Mouse (Mus musculus) midbrain, embryonic 10.5 days (tissue): ENCODE measurements around the gene Crispld2. TPM values are rescaled to one million over a fixed set of nuclear protein-coding genes. Genes with fewer than 3 reads are reported as not detected.
A peak's percentile ranks its signal among the peaks of the same experiment; 100 is the strongest.

ENCODE experiments used
- DNase-seq: peaks from one replicate; pipeline ENCODE4 v3.0.0-alpha.2; 2017; ENCODE audit warnings: low spot score
- H3K27ac ChIP-seq: fragments of 300-500 bp; sonication (generic); replicated peaks from 2 replicates; pipeline ENCODE4 v1.5.1; 2016; ENCODE audit warnings: mild to moderate bottlenecking
- H3K27me3 ChIP-seq: fragments of 300-500 bp; sonication (generic); 2 replicates; pipeline ENCODE4 v1.6.1; 2016; ENCODE audit warnings: low read depth, mild to moderate bottlenecking; ENCODE audit not compliant: poor library complexity, severe bottlenecking
- H3K36me3 ChIP-seq: fragments of 300-500 bp; sonication (generic); 2 replicates; pipeline ENCODE4 v1.6.1; 2016; ENCODE audit warnings: mild to moderate bottlenecking, moderate library complexity
- H3K4me1 ChIP-seq: fragments of 300-500 bp; sonication (generic); 2 replicates; pipeline ENCODE4 v1.6.1; 2016
- H3K4me3 ChIP-seq: fragments of 300-500 bp; sonication (generic); 2 replicates; pipeline ENCODE4 v1.5.1; 2016; ENCODE audit warnings: mild to moderate bottlenecking, moderate library complexity
- H3K9me3 ChIP-seq: fragments of 300-500 bp; sonication (generic); replicated peaks from 2 replicates; pipeline ENCODE4 v1.6.1; 2016; ENCODE audit warnings: mild to moderate bottlenecking
- WGBS: fragments of 180-500 bp; shearing (Covaris S2); methylation state at CpG from one replicate; pipeline ENCODE4 v1.1.7; 2016; 5-methylcytosine and 5-hydroxymethylcytosine counted together
- polyA plus RNA-seq: library from polyadenylated mRNA; unstranded; fragments of >200 nt; fragmentation: Nextera tagmentation; extraction: Ambion mirVana; gene quantifications from 2 replicates; pipeline ENCODE4 v1.2.1, GENCODE M21; 2016

Crispld2 gene
- polyA plus RNA-seq: 2.9 and 4.0 TPM in 2 replicates

DNA sequence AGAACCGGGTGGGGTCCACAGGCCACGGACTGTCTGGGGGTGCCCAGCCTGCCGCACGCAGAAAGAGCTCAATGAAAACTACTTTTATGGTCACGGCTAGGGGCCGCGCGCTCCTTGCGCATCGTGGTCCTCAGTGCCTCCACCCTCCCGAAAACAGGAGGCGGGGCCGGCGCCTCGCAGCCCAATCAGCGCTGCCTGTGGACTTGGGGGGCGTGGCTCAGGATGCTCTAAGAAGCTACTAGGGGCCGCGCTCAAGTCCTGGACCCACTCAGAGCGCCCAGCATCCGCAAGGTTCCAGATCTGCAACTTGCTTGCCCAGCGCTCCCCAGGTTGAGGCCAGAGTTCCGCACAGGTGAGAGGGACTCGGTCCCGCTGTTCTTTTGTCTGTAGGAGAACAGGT lies at the start of gene Crispld2:
Gene Crispld2 (plus strand): TSS at position 190 of the 400 bp plus-strand sequence.
- Histone ChIP-seq H3K27me3 (peaks cover 51% of the 10 kb centered on the region), H3K27ac (peak within 1 kb of the TSS; percentile 50; the same call in 1 of the 2 replicates), H3K4me3 (peak within 1 kb of the TSS; percentile 48), H3K9me3 (no peaks in the 10 kb centered on the region), H3K36me3 (no peaks in the 10 kb centered on the region), H3K4me1 (peaks cover 32% of the 10 kb centered on the region)
- DNase-seq: peak; percentile 88
- WGBS: 0% methylated on average over 25 of the region's 25 CpGs

DNA sequence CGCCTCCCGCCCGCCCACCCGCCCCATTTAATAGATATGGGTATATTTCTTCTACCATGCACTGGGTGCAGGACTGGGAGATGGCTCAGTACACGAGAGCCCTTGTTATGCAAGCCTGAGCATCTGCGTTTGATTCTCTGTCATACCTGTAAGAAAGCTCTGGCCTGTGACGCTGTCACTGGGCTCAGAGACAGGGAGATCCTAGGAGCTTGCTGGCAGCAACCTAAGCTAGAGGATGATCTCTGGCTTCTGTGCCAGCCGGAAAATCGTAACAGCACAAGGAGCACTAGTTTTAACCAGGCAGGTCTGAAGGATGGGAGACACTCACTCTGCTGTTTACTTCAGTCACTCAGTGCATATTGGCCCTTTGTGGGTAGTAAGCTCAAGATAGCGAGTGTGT lies 48.6 kb upstream of the Crispld2 start:
- Histone ChIP-seq H3K9me3 (no peaks in the 10 kb centered on the region), H3K36me3 (peaks cover 99% of the 10 kb centered on the region)
- 95% methylated on average over 10 of the region's 10 CpGs for WGBS

DNA sequence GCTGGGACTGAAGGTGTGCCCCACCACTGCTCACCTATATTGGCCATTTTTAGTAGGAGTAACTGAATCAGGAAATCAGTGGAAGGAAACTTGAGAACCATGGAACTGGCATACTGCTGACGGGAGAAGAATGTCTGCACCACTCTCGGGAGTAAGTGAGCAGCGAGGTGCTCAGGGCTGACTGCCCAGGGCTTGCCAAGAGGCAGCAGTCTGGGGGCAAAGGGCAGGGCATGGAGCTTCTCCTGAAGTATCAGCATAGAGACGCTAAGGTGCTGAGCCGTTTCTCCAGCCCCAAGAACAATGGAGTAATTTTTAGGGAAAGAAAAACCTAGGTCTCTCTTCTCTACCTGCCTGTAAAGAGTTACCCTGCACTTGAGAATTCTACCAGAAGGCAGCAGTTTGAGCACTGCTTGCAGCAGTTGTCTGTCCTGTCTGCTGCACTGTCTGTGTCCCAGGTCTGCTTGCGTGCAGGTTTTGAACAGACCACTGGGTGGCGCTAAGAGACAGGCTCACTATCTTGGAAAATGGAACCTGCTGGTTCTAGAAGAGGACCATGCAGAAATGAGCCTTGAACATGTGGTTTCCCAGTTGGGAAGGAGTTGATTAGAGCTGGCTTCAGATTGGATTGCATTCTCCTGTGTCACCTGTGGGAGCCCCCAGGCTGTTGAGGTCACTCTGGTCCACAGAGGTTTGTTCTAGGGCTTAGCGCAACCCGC lies 48.0 kb upstream of the Crispld2 start:
- H3K27ac ChIP-seq: no peak overlapping the region
- no peaks in the 10 kb centered on the region for H3K27me3 ChIP-seq
- no peak overlapping the region for H3K4me3 ChIP-seq
- H3K9me3 ChIP-seq: no peaks in the 10 kb centered on the region
- peaks cover 99% of the 10 kb centered on the region for H3K36me3 ChIP-seq
- peak; percentile 76 for DNase-seq
- 73% methylated on average over 9 of the region's 9 CpGs for WGBS
- peaks cover 13% of the 10 kb centered on the region for H3K4me1 ChIP-seq

More for the DNA sequence above, 48.6 kb upstream of the Crispld2 start:
- H3K27ac ChIP-seq: no peak overlapping the region
- no peak overlapping the region for H3K4me3 ChIP-seq
- H3K4me1 ChIP-seq: peaks cover 10% of the 10 kb centered on the region
- DNase-seq: no peak
- no peaks in the 10 kb centered on the region for H3K27me3 ChIP-seq

DNA sequence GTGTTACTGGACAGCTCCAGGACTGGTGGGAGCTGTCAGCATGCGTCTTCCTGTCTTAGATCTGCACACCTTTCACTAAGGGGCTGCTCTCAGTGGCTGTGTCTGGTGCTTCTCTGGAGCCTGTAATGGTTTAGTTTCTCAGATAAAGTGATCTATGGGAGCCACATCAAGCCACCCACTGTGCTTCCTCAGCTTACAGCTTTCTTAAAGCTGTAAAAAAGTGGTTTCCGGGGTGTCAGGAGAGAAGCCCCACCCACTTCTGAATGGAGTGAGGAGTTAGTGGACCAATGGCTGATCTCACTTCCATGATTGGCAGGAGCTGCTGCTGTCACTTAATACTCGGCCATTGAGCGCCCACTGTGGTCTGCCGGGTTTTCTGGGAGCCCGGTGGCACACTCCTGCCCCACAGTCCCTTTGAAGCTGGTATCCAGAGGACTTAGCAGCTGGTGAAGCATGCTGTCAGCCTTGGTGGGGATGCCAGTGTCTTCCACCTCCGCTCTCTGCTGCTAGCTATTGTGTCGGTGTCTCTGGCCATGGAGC lies 45.8 kb upstream of the Crispld2 start:
- Histone ChIP-seq H3K27me3 (no peaks in the 10 kb centered on the region), H3K27ac (no peak overlapping the region), H3K4me3 (no peak overlapping the region), H3K36me3 (peaks cover 100% of the 10 kb centered on the region), H3K4me1 (peaks cover 13% of the 10 kb centered on the region), H3K9me3 (no peaks in the 10 kb centered on the region)
- WGBS: 85% methylated on average over 8 of the region's 8 CpGs
- no peak for DNase-seq

DNA sequence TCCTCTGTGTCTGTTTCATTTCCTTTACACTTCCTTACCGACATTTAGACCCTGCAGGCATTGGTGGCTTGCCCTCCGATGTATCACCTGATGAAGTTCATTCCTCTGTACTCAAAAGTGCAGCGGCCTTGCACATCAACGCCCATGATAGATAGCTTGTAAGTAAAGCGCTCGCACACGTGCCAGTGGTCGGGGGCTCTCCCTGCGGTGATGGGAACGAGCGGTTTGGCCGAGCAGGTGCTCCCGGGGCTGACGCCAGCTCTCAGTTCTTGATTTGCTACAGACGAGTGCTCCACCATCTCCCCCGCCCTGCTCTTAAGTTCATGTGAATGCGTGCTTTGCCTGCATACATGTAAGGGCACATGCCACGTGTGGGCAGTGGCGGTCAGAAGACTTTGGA lies 44.6 kb upstream of the Crispld2 start:
- H3K36me3 ChIP-seq: peaks cover 100% of the 10 kb centered on the region
- 96% methylated on average over 19 of the region's 19 CpGs for whole genome bisulfite sequencing

DNA sequence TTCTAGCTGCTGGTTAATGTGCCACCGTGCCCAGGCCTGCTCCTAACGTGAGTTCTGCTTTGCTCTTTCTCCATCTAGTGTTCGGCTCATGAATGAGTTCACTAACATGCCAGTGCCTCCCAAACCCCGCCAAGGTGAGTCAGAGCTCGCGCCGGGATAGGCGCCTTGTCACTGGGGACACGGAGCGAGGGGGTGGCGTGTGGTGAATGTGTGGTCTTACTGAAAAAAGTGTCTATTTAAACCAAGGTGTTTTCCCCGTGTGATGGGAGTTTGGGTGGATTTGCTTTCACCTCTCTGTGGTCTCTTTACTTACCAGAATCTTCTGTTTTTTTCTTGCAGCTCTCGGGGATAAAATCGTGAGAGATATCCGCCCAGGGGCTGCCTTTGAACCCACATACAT lies 43.9 kb upstream of the Crispld2 start:
- Histone ChIP-seq H3K9me3 (no peaks in the 10 kb centered on the region), H3K36me3 (peaks cover 100% of the 10 kb centered on the region), H3K4me1 (peaks cover 13% of the 10 kb centered on the region), H3K4me3 (no peak overlapping the region), H3K27ac (0 out of 2 replicates have a peak overlapping the region, but pooled peaks have one; percentile 6), H3K27me3 (no peaks in the 10 kb centered on the region)
- DNase-seq: no peak
- 89% methylated on average over 15 of the region's 15 CpGs for WGBS

More for the DNA sequence above, 44.6 kb upstream of the Crispld2 start:
- Histone ChIP-seq H3K4me3 (no peak overlapping the region), H3K27ac (no peak overlapping the region), H3K27me3 (no peaks in the 10 kb centered on the region), H3K4me1 (peaks cover 13% of the 10 kb centered on the region), H3K9me3 (no peaks in the 10 kb centered on the region)
- DNase-seq: no peak

DNA sequence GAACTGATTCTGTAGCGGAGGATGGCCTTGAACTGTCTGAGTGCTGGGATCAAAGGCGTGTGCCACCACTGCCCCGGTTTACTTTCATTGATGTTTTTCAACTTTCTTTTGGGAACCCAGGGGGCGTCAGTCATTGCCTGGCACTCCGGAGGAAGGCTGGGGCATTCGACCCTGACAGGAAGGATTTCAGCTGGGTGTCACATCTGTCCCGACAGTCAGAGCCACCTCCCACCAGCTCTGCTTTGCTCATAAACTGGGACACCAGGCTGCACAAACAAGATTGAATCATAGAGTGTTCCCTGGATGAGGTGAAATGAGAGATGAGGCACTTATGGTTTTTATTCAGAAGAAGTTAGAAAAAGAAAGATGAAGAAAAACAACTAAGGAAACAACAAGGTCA lies 40.0 kb upstream of the Crispld2 start:
- Histone ChIP-seq H3K27ac (no peak overlapping the region), H3K36me3 (peaks cover 100% of the 10 kb centered on the region), H3K9me3 (no peaks in the 10 kb centered on the region), H3K4me3 (no peak overlapping the region), H3K4me1 (peaks cover 13% of the 10 kb centered on the region), H3K27me3 (no peaks in the 10 kb centered on the region)
- 89% methylated on average over 7 of the region's 7 CpGs for WGBS
- no peak for DNase-seq

DNA sequence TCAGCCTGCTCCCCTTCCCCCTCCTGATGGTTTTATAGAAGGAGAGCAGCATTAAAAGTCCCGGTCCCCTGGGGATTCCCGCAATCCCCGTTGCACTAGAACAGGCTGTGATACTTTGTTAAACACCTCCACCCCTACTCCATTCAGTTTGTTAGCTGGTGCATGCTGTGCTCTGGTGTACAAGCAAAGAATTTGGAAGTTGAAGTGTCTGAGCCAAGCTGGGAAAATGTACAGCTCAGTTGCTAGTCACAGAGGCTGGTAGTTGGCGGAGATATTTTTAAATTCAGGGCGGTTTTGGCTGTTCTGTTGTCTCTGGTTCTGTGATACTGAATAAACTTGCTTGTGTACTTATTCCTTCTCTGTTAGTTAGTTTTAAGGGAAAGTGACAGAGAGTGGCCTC lies 39.5 kb upstream of the Crispld2 start:
- WGBS: 84% methylated on average over 5 of the region's 5 CpGs
- H3K4me3 ChIP-seq: no peak overlapping the region
- H3K9me3 ChIP-seq: no peaks in the 10 kb centered on the region
- H3K27me3 ChIP-seq: no peaks in the 10 kb centered on the region
- peaks cover 11% of the 10 kb centered on the region for H3K4me1 ChIP-seq
- H3K36me3 ChIP-seq: peaks cover 100% of the 10 kb centered on the region
- no peak overlapping the region for H3K27ac ChIP-seq
- no peak for DNase-seq

DNA sequence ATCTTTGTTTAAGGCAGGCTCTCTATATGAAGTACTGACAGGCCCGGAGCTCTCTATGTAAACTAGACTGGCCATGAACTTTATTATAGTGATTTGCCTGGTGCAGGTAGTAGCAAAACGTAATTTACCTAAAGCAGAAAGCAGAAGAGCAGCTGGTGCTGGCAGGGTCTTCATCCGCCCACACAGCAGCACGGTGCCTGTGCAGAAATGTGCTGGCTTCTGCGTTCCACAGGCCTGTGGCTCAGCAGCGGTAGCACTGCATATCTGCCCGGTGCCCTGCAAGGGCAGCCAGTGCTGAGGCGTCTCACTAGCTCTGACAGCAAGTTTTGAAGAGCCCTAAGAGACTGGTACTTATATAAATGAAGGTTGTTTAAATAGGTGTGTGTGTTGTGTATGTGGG lies 36.9 kb upstream of the Crispld2 start:
- WGBS: 94% methylated on average over 8 of the region's 8 CpGs
- Histone ChIP-seq H3K4me3 (no peak overlapping the region), H3K36me3 (peaks cover 82% of the 10 kb centered on the region), H3K27ac (no peak overlapping the region), H3K4me1 (no peaks in the 10 kb centered on the region), H3K27me3 (no peaks in the 10 kb centered on the region), H3K9me3 (no peaks in the 10 kb centered on the region)
- DNase-seq: no peak

DNA sequence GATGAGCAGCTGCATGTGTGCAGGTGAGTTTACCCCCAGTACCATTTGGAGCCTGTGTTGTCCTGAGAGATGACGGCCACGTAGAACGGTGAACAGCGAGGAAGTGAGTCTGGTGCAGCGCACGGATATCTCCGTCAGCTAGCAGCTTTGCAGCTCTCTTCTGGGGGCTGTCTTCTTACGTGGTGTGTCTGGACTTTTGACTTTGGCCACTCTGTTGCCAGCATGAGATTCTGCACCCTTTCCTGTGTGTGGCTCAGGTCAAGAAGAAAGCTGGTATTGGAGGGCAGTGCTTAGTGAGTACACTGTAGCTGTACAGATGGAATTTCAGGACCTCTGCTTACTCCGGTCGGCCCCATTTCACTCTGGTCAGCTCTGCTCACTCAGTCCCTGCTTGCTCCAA lies 34.2 kb upstream of the Crispld2 start:
- 95% methylated on average over 10 of the region's 10 CpGs for WGBS
- no peak overlapping the region for H3K27ac ChIP-seq
- no peaks in the 10 kb centered on the region for H3K9me3 ChIP-seq
- peaks cover 55% of the 10 kb centered on the region for H3K36me3 ChIP-seq
- no peak for DNase-seq
- no peaks in the 10 kb centered on the region for H3K27me3 ChIP-seq
- no peaks in the 10 kb centered on the region for H3K4me1 ChIP-seq
- H3K4me3 ChIP-seq: no peak overlapping the region

DNA sequence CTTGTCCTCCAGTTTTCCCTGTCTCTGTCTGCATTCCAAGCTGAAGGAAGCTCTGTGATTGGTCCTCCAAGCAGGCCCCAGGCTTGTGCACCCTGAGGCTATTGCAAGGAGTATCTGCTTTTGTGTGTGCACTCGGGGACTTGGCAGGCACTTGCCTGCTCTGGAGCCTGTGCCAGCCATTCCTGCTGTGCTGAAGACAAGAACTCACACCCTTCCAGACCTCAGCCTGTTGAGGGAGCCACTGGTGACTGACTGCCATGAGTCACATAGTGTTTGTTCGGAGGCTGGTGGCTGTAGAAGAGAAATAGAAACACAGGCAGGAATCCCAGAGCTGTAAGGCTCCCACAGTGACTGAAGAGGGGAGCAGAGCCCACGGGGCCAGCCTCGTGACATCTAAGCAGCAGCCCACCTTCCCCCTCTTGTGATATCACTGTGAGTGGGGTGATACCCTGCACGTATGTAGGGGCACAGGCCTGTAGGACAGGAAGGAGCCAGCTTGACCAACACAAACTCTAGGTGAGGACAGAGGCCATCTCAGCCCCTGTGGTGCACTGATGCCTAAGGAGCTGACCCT lies 31.6 kb upstream of the Crispld2 start:
- 63% methylated on average over 5 of the region's 5 CpGs for WGBS
- no peak for DNase-seq
- H3K27ac ChIP-seq: no peak overlapping the region; the same call in 1 of the 2 replicates

DNA sequence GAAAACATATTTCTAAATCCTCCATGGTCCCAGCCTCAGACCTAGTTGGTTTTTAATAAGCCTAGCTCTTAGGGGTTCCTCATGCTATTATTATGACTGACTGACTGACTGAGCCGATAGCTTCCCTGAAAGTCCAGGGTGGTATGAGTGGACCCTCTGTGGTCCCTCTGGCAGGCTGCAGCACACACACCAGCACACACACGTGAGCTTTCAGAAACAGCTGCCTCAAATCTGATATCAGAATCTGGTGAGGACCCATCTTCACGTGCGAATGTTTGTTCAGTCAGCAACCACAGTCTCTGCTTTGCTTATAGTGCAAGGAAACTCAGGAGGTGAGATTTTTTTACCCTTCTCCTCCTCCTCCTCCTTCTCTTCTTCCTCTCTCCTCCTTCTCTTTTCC lies 27.4 kb upstream of the Crispld2 start:
- H3K27me3 ChIP-seq: no peaks in the 10 kb centered on the region
- peaks cover 5% of the 10 kb centered on the region; the same call in 1 of the 2 replicates for H3K36me3 ChIP-seq
- no peak for DNase-seq
- H3K4me1 ChIP-seq: no peaks in the 10 kb centered on the region
- no peak overlapping the region for H3K27ac ChIP-seq
- 85% methylated on average over 4 of the region's 4 CpGs for WGBS
- peaks cover 7% of the 10 kb centered on the region; the same call in 1 of the 2 replicates for H3K9me3 ChIP-seq
- H3K4me3 ChIP-seq: no peak overlapping the region

More for the DNA sequence above, 31.6 kb upstream of the Crispld2 start:
- Histone ChIP-seq H3K4me1 (no peaks in the 10 kb centered on the region), H3K36me3 (peaks cover 30% of the 10 kb centered on the region), H3K27me3 (no peaks in the 10 kb centered on the region), H3K4me3 (no peak overlapping the region), H3K9me3 (no peaks in the 10 kb centered on the region)

DNA sequence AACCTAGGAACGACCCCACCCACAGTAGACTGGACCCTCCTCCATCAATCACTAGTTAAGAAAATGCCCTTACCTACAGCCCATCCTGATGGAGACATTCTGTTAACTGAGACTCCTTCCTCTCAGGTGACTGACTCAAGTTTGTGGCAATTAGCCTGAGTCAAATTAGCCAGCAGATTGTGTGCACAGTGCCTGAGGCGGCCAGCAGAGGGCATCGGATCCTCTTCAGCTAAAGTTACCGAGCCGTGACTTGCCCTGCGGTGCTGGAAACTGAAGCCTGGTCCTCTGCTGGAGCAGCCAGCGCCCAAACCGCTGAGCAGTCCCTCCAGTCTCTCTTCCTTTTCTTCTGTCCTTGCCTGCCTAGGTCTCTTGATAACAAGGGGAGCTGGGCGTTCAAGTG lies 24.8 kb upstream of the Crispld2 start:
- H3K27me3 ChIP-seq: no peaks in the 10 kb centered on the region
- WGBS: 87% methylated on average over 9 of the region's 9 CpGs
- H3K36me3 ChIP-seq: peaks cover 5% of the 10 kb centered on the region; the same call in 1 of the 2 replicates
- no peak overlapping the region for H3K4me3 ChIP-seq
- no peak for DNase-seq
- H3K27ac ChIP-seq: no peak overlapping the region
- no peaks in the 10 kb centered on the region for H3K4me1 ChIP-seq
- peaks cover 7% of the 10 kb centered on the region; the same call in 1 of the 2 replicates for H3K9me3 ChIP-seq
